Mouse (Mus musculus) spleen, adult 2 months (tissue): ENCODE results near the gene Nxf1. TPM values are rescaled to one million over a fixed set of nuclear protein-coding genes. Genes with fewer than 3 reads are reported as not detected.

Experiments used
- DNase-seq, 2 experiments: peaks; one replicate each; pipeline versions ENCODE4 v3.0.0 to v3.0.0-alpha.2; 2012 to 2021; ENCODE audit warnings: low spot score in 2 of 2, low read depth in 1 of 2
- H3K27ac ChIP-seq: fragments of 200-500 bp; 2 replicates; pipeline ENCODE4 v1.5.1; 2012; ENCODE audit warnings: low read length, inconsistent platforms; ENCODE audit not compliant: insufficient read depth
- H3K27me3 ChIP-seq: fragments of 200-500 bp; 2 replicates; pipeline ENCODE4 v1.6.1; 2012; ENCODE audit warnings: mild to moderate bottlenecking, moderate library complexity, low read length, inconsistent platforms; ENCODE audit not compliant: control insufficient read depth, insufficient read depth
- H3K36me3 ChIP-seq: fragments of 200-500 bp; 2 replicates; pipeline ENCODE4 v1.6.1; 2012; ENCODE audit warnings: mild to moderate bottlenecking, low read length, inconsistent platforms; ENCODE audit not compliant: control insufficient read depth, insufficient read depth
- H3K4me1 ChIP-seq: fragments of 200-500 bp; 2 replicates; pipeline ENCODE4 v1.6.1; 2011; ENCODE audit warnings: inconsistent platforms; ENCODE audit not compliant: control insufficient read depth, insufficient read depth, insufficient read length
- H3K4me3 ChIP-seq: fragments of 200-500 bp; 2 replicates; pipeline ENCODE4 v1.5.1; 2011; ENCODE audit warnings: mild to moderate bottlenecking, inconsistent platforms; ENCODE audit not compliant: insufficient read depth, insufficient read length; ENCODE audit errors: extremely low read depth
- CTCF ChIP-seq: fragments of 200-500 bp; IDR thresholded peaks from 2 replicates; pipeline ENCODE4 v1.5.1; 2011; ENCODE audit warnings: mild to moderate bottlenecking, inconsistent platforms; ENCODE audit not compliant: insufficient read depth, insufficient read length, insufficient replicate concordance; ENCODE audit errors: extremely low read depth
- POLR2A ChIP-seq: fragments of 200-500 bp; IDR thresholded peaks from 2 replicates; pipeline ENCODE4 v1.6.1; 2011; ENCODE audit warnings: low read depth, low read length, inconsistent platforms
- WGBS: fragments of 180-500 bp; shearing (Covaris S2); methylation state at CpG from one replicate; pipeline ENCODE4 v1.1.7; 2018; 5-methylcytosine and 5-hydroxymethylcytosine counted together
- polyA plus RNA-seq: library from polyadenylated mRNA; depleted of rRNA; stranded (reverse); fragments of >200 nt; gene quantifications from 2 replicates; pipeline ENCODE4 v1.2.3, GENCODE M21; 2012

Nxf1 gene
- polyA plus RNA-seq, 1 experiment = 104 TPM

DNA sequence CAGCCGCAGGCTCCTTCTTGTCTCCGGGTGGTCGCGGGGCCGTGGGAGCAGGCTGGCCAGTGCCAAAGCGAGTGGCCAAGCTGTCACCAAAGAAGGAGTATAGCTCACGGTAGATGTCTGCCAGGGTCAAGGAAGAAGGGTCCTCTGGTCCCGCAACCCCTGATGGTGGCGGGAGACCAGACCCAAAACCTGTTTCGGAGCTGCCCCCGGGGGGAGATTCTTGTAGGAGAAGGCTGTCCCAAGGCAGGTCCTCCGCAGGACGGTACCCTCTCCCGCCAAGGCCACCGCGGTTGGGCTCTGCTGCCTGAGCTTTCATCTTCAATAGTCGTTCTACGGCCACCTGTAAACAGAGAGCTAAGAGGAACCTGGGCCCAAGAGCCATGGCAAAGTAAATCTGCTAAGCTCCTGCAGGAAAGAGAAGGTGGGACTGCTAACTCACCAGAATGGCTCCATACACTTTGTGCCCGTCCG, 18.1 kb downstream of the Nxf1 start:
- WGBS = 3% methylated on average over 20 of the region's 20 CpGs
- Histone ChIP-seq H3K36me3 (peaks cover 3% of the 10 kb centered on the region), H3K27ac (peak overlapping the region; percentile 99), H3K4me1 (peaks cover 11% of the 10 kb centered on the region; the same call in 1 of the 2 replicates), H3K27me3 (no peaks in the 10 kb centered on the region), H3K4me3 (peak overlapping the region; percentile 94)
- TF ChIP-seq CTCF = no peak
- TF ChIP-seq POLR2A = no peak
- peak in 1 of 2 experiments; percentile 25 for DNase-seq

DNA sequence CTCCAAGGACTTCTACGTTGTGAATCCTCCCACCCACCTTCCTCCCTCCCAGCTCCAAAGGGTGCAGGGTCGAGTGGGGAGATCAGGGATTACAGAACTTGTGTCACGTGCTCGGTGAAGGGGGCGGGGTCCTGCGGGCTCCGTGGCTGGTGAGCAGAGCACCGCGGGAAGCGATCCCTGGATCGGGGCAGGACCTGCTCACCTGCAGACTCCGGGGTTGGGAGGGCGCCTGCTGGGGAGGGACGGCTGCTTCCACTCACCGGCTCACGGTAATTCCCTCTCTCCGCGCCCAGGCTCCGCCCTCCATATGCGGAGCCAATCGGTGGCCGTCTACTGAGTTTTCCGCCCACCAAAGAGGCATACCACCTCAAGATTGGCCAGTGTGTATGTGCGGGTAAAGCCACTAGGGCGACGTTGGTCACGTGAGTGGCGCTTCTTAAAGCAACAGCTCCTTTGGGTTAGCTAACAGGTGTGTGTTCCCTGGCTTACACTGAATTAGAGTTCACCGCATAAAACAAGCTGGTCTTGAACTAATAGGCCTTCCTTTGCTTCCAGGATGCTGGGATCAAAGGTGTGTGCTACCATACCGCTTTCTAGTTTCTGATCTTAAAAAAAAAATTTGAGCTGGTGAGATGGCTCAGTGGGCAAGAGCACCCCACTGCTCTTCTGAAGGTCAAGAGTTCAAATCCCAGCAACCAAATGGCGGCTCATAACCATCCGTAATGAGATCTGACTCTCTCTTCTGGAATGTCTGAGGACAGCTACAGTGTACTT, 29.3 kb downstream of the Nxf1 start, which contains the start of gene Taf6l:
Gene Taf6l (minus strand): TSS at position 410 of the 774 bp plus-strand sequence.
- H3K27ac ChIP-seq = peak within 1 kb of the TSS; percentile 51
- WGBS = 2% methylated on average over 32 of the region's 32 CpGs
- H3K4me3 ChIP-seq = peak within 1 kb of the TSS; percentile 78
- peak; percentile 91 to 95 for DNase-seq
- H3K27me3 ChIP-seq = no peaks in the 10 kb centered on the region
- H3K4me1 ChIP-seq = peaks cover 4% of the 10 kb centered on the region; the same call in 1 of the 2 replicates
- H3K36me3 ChIP-seq = peaks cover 5% of the 10 kb centered on the region; the same call in 1 of the 2 replicates
- TF ChIP-seq POLR2A (no peak; the same call in 1 of the 2 replicates), CTCF (no peak)

DNA sequence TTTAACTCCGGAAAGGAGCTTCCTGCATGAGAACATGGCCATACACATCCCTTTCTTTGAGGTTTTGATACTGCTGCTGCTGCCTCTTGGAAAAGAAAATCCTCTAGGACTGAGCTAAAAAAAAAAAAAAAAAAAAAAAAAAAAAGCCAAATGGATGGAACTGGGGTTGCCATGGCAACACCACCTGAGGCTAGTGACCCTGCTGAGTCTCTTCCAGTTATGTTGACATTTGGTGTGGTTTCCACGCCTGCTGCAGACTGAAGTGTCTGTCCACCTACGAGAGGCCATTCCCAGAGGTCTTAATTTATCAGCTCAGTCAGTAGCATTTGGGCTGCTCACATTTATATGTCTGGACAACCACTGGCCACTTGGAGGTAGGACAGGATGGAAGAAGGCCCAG, 31.6 kb downstream of the Nxf1 start:
- WGBS = 87% methylated on average over 3 of the region's 3 CpGs
- Histone ChIP-seq H3K4me3 (no peak overlapping the region), H3K27ac (no peak overlapping the region), H3K27me3 (no peaks in the 10 kb centered on the region), H3K4me1 (peaks cover 4% of the 10 kb centered on the region; the same call in 1 of the 2 replicates), H3K36me3 (peaks cover 6% of the 10 kb centered on the region)
- no peak for TF ChIP-seq POLR2A
- no peak for TF ChIP-seq CTCF
- DNase-seq = no peak

DNA sequence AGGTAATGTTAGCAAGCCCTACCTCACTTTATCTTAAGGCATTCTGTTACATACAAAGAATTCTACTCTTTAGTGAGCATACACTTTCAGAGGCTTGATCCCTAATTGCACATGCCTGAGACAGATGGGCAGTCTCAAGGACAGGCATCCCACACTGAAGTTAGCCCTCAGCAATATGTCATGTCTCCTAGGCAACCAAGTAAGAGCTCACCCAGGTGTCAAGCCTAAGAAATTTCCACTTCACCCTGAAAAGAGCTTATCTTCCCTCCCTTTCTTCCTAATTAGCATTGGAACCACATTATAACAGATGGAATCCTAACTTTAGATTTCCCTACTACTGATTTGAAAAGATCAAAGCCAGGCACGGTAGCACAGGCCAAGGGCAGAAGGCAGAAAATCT, 32.3 kb downstream of the Nxf1 start:
- no peak for DNase-seq
- no peaks in the 10 kb centered on the region for H3K27me3 ChIP-seq
- H3K4me1 ChIP-seq = peaks cover 4% of the 10 kb centered on the region; the same call in 1 of the 2 replicates
- H3K27ac ChIP-seq = no peak overlapping the region
- H3K4me3 ChIP-seq = no peak overlapping the region
- 71% methylated on average over 1 of the region's 1 CpGs for WGBS
- no peak for TF ChIP-seq POLR2A
- no peak for TF ChIP-seq CTCF
- peaks cover 12% of the 10 kb centered on the region for H3K36me3 ChIP-seq

DNA sequence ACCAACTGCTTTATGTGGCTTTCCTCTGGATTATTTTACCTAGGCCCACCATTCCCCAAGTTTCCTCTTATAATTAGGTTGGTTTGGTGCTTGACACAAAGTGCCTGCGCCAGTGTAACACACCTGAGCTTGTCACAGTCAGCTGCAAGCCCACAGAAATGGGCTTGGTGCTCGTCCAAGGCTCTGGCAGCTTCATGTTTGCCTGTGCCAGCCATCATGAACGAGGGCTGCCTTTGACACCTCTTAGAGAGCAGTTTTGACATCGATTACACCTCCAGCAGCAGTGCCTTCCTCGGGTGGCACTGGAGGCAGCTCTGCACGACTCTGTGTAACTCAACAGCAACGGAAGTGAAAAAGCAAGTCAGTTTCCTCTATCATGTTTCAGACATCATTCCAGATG, 33.3 kb downstream of the Nxf1 start:
- no peak for TF ChIP-seq CTCF
- TF ChIP-seq POLR2A = no peak
- no peaks in the 10 kb centered on the region for H3K27me3 ChIP-seq
- peaks cover 16% of the 10 kb centered on the region for H3K36me3 ChIP-seq
- no peak overlapping the region for H3K4me3 ChIP-seq
- DNase-seq = no peak
- peaks cover 4% of the 10 kb centered on the region; the same call in 1 of the 2 replicates for H3K4me1 ChIP-seq
- H3K27ac ChIP-seq = no peak overlapping the region
- WGBS = 78% methylated on average over 7 of the region's 7 CpGs

DNA sequence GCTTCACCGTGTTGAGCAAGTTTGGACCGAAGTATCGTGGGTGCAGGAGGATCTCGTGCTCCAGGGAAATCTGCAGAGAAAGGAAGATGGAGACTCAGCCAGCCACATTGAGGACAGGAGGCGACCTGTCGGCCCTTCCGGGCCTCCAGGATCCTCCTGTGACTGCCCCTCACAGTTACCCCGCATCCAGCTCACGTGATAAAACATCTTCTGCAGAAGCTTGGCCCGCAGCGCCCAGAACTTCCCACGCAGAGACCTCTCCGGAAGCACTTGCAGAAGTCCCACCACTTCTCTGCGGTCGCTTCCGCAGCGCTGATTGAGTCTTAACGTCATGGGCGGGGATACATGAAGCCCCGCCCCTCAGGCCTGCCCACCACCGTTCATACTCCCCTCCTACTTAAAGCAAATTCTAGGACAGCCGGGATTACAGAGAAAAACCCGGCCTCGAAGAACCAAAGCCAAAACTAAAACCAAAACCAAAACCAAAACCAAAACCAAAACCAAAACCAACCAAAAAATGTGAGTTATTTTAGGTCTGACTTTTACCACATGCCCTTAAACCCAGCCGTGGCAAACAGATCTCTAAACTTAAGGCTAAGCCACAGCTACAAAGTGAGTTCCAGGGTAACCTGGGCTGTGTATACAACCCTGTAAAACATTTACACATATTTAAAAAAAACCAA, 41.5 kb downstream of the Nxf1 start, which contains the start of gene Polr2g:
Gene Polr2g (minus strand): TSS at position 314 of the 683 bp plus-strand sequence.
- H3K27ac ChIP-seq = peak within 1 kb of the TSS; percentile 75
- peaks cover 17% of the 10 kb centered on the region for H3K36me3 ChIP-seq
- H3K4me3 ChIP-seq = peak within 1 kb of the TSS; percentile 77
- H3K27me3 ChIP-seq = no peaks in the 10 kb centered on the region
- TF ChIP-seq POLR2A (peak; percentile 60), CTCF (no peak)
- peaks cover 2% of the 10 kb centered on the region; the same call in 1 of the 2 replicates for H3K4me1 ChIP-seq
- DNase-seq = peak; percentile 83 to 87
- WGBS = under 1% methylated on average over 25 of the region's 25 CpGs
